Mouse (Mus musculus): ENCODE results near the gene Ube2d2b.

The Ube2d2b gene

GRCm38 (mm10) chr5:107840549-107841238 is 10.8 kb downstream of the Ube2d2b start:
- POLR2A ChIA-PET: interaction anchor here in 2 of 4 experiments (0.7 to 1.7 kb wide), 5 partner anchors 9 to 368 kb away, joined by 3 to 6 read pairs (median 4); no protein-coding TSS in a partner anchor
- CTCF ChIA-PET: no interaction called here

- POLR2A ChIA-PET: interaction anchor here in 2 of 4 experiments (0.7 to 3.1 kb wide), 10 partner anchors 9 to 43 kb away, joined by 3 to 12 read pairs (median 3); no protein-coding TSS in a partner anchor
- CTCF ChIA-PET: interaction anchor here in 2 of 4 experiments (0.6 to 1.8 kb wide), 2 partner anchors 12 to 14 kb away, joined by 4 to 5 read pairs; no protein-coding TSS in a partner anchor
Observed at GRCm38 (mm10) chr5:107847349-107847748, 17.4 kb downstream of the Ube2d2b start.

- ChIA-PET POLR2A (interaction anchor here in 2 of 4 experiments (0.7 to 3.1 kb wide), 8 partner anchors 10 to 42 kb away, joined by 3 to 12 read pairs (median 4); no protein-coding TSS in a partner anchor), CTCF (interaction anchor here in 2 of 4 experiments (0.6 to 1.8 kb wide), 4 partner anchors 9 to 14 kb away, joined by 3 to 5 read pairs (median 4); no protein-coding TSS in a partner anchor)
Observed at GRCm38 (mm10) chr5:107847817-107848216, 17.9 kb downstream of the Ube2d2b start.

DNA sequence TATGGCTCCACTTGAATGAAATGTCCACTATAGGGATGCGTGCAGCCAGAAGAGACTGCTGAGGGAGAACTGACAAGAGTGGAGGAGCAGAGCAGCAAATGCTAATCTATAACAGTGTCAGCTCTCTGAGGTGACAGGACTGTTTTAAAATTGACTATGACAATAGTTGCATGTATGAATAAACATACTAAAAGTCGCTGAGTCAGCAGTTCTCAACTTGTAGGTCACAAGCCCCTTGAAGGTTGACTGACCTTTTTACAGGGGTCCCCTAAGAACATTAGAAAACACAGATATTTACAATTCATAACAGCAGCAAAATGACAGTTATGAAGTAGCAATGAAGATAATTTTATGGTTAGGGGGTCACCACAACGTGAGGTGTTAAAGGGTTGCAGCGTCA is 19.1 kb downstream of the Ube2d2b start:
- ChIA-PET POLR2A (interaction anchor here in 1 of 4 experiments (0.7 to 3.1 kb wide), 6 partner anchors 9 to 17 kb away, joined by 3 to 12 read pairs (median 5); no protein-coding TSS in a partner anchor), CTCF (no interaction called here)

DNA sequence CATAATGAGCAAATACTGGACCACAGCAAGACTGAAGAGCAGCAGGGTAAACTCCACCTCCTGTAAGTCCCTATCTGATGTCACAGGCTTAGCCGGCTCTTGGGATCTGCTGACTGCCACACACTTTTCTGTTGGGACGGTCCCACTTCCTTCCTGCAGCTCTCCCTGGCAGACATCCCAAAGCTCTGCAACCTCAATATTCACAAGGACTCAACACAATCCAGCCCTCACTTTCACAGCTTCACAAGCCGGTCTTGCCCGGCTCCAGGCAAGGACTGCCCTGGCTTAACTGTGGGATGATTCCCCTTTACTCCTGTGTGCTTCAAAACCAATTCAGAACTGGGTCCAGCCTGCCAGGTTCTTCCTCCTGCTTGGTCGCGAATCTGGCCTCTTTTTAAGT is 23.9 kb downstream of the Ube2d2b start:
- CTCF ChIA-PET: interaction anchor here in 1 of 4 experiments (0.6 kb wide), 1 partner anchor 8 kb away, joined by 6 read pairs; no protein-coding TSS in a partner anchor
- POLR2A ChIA-PET: interaction anchor here in 3 of 4 experiments (0.6 to 2.3 kb wide), 10 partner anchors 7 to 190 kb away, joined by 3 to 9 read pairs (median 4); partner anchors contain the start of gene Rpl5 (in 1 of the 3)

GRCm38 (mm10) chr5:107854556-107854955 is 24.7 kb downstream of the Ube2d2b start:
- ChIA-PET CTCF (interaction anchor here in 1 of 4 experiments (0.5 kb wide), 1 partner anchor 179 kb away, joined by 3 read pairs; no protein-coding TSS in a partner anchor), POLR2A (interaction anchor here in 2 of 4 experiments (0.7 to 2.2 kb wide), 4 partner anchors 8 to 45 kb away, joined by 3 to 4 read pairs (median 4); partner anchors contain the start of gene Rpl5 (in 1 of the 2))

- ChIA-PET CTCF (no interaction called here), POLR2A (interaction anchor here in 2 of 4 experiments (0.6 to 2.2 kb wide), 6 partner anchors 9 to 187 kb away, joined by 3 to 4 read pairs (median 3); no protein-coding TSS in a partner anchor)
Observed at GRCm38 (mm10) chr5:107855546-107855945, 25.6 kb downstream of the Ube2d2b start.

DNA sequence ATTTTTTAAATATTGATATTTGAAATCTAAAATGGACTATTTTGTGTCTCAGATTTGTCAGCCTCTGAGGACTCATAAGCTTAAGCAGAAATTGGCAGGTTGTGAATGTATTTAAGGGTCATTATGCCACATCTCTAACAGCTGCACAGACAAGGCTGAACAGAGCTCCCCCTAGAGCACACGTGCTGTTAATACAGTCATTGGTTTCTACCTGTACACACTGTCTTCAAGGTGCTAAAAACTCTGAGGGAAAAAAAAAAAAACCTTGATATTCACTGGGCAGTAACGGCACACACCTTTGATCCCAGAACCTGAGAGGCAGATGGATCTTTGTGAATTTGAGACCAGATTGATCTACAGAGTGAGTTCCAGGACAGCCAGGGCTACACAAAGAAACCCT is 29.1 kb downstream of the Ube2d2b start:
- POLR2A ChIA-PET: interaction anchor here in 3 of 4 experiments (0.6 to 4.0 kb wide), 19 partner anchors 9 to 146 kb away, joined by 3 to 18 read pairs (median 4); partner anchors contain the start of gene Evi5 (in 1 of the 3)
- CTCF ChIA-PET: interaction anchor here (0.6 to 1.6 kb wide), 29 partner anchors 9 to 1085 kb away, joined by 3 to 16 read pairs (median 3); no protein-coding TSS in a partner anchor

GRCm38 (mm10) chr5:107863971-107864370 is 34.1 kb downstream of the Ube2d2b start:
- POLR2A ChIA-PET: interaction anchor here in 2 of 4 experiments (0.6 to 3.9 kb wide), 13 partner anchors 10 to 900 kb away, joined by 3 to 14 read pairs (median 3); partner anchors contain the start of genes Cdc7 (in 1 of the 2) and Evi5 (in 1 of the 2)
- CTCF ChIA-PET: no interaction called here

- CTCF ChIA-PET: interaction anchor here in 3 of 4 experiments (0.6 to 0.9 kb wide), 3 partner anchors 8 to 1984 kb away, joined by 3 read pairs; partner anchors contain the start of gene Evi5 (in 1 of the 3)
- POLR2A ChIA-PET: interaction anchor here (0.6 to 3.9 kb wide), 17 partner anchors 9 to 268 kb away, joined by 3 to 14 read pairs (median 4); partner anchors contain the start of genes Evi5 (in 1 of the 4) and Rpl5 (in 1 of the 4)
Observed at GRCm38 (mm10) chr5:107866127-107867126, 36.5 kb downstream of the Ube2d2b start.

DNA sequence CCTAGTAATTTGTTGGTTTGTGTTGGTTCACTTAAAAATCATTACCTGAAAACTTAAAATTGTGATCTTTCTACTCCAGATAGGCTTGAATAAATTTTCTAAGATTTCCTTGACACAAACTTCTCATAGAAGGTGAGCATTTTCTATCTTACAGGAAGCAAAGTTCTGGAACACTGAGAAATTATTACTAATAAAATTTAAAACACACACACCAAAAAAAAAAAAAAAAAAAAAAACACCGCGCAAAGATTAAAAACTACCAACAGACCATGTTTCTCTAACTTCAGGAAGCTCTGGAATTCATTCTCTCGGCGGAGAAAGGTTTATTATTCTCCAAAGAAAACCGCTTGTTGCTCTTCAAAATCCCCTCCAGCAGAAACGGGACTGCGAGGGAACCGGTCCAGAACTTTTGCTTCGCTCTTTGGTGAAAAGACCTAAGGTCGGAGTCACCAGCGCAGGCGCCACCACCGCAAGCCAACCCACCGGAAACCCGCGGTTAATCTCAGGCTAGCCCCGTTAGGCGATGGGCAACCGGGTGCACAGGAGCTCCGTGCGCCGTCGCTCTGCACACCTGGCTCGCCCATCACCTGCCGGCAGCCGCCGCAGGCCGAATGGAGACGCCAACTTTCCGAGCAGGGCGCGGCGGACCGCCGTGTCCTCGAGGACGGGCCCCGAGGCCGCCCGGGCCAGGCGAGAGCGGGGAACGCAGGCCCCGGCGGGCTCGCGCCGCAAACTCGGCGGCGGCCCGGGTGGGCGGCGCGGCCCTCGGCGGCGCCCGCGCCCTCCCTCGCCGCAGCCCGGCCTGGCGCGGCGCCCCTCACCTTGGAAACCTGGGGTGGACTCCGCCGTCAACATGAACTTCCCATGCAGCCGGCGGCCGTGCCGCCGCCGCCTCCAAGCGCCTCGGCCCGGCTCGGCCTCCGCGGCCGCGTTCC is 38.3 kb downstream of the Ube2d2b start:
- POLR2A ChIA-PET: interaction anchor here (0.7 to 2.8 kb wide), 33 partner anchors 9 to 579 kb away, joined by 3 to 28 read pairs (median 4); partner anchors contain the start of genes Mtf2 (in 1 of the 4) and Tgfbr3 (in 1 of the 4)
- CTCF ChIA-PET: interaction anchor here in 3 of 4 experiments (0.5 to 2.1 kb wide), 6 partner anchors 9 to 180 kb away, joined by 3 to 16 read pairs (median 4); partner anchors contain the start of gene Rpl5 (in 1 of the 3)

DNA sequence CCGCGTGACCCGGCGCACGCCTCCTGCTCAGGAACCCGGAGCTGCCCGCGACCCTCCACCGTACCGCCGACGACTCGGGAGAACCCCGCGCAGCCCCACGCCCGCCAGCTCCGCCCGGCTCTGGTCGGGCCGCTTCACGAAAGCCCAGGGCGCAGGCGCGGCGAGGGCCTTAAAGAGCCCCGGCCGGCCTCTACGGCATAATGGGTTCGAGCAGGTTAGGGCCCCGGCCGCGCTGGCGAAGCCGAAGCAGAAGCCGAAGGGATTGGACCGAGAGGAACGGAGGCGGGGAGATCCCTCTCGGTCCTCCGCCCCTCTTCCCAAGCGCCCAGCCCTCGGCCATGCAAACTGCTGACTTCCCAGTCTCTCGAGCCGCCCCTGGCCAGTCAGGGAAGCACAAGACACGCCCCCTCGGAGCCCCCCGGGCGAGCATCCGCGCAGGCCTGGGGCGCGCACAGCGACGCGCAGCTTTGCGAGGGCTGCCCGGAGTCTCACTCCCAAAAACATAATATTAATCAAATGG is 39.1 kb downstream of the Ube2d2b start:
- ChIA-PET POLR2A (interaction anchor here (0.7 to 2.8 kb wide), 35 partner anchors 9 to 580 kb away, joined by 3 to 28 read pairs (median 4); partner anchors contain the start of genes Mtf2 (in 1 of the 4), Tgfbr3 (in 1 of the 4) and Ube2d2b (in 1 of the 4)), CTCF (interaction anchor here in 3 of 4 experiments (0.5 to 2.1 kb wide), 6 partner anchors 10 to 181 kb away, joined by 3 to 16 read pairs (median 4); partner anchors contain the start of gene Rpl5 (in 1 of the 3))

GRCm38 (mm10) chr5:107869701-107870100 is 39.8 kb downstream of the Ube2d2b start:
- CTCF ChIA-PET: interaction anchor here in 2 of 4 experiments (1.4 to 2.1 kb wide), 4 partner anchors 11 to 12 kb away, joined by 3 to 16 read pairs (median 8); no protein-coding TSS in a partner anchor
- POLR2A ChIA-PET: interaction anchor here in 3 of 4 experiments (0.7 to 2.8 kb wide), 20 partner anchors 8 to 141 kb away, joined by 3 to 28 read pairs (median 5); partner anchors contain the start of gene Ube2d2b (in 1 of the 3)

GRCm38 (mm10) chr5:107873330-107873729 is 43.4 kb downstream of the Ube2d2b start:
- ChIA-PET CTCF (interaction anchor here in 2 of 4 experiments (0.7 to 1.2 kb wide), 2 partner anchors 14 to 1299 kb away, joined by 3 to 5 read pairs; no protein-coding TSS in a partner anchor), POLR2A (interaction anchor here in 2 of 4 experiments (0.6 to 3.7 kb wide), 8 partner anchors 9 to 64 kb away, joined by 3 to 31 read pairs (median 3); no protein-coding TSS in a partner anchor)

- POLR2A ChIA-PET: interaction anchor here in 2 of 4 experiments (0.6 to 3.7 kb wide), 11 partner anchors 8 to 64 kb away, joined by 3 to 31 read pairs (median 3); no protein-coding TSS in a partner anchor
- CTCF ChIA-PET: interaction anchor here in 1 of 4 experiments (1.2 kb wide), 1 partner anchor 15 kb away, joined by 5 read pairs; no protein-coding TSS in a partner anchor
Observed at GRCm38 (mm10) chr5:107873886-107874302, 44.0 kb downstream of the Ube2d2b start.
